Mouse (Mus musculus) macrophage (primary cell): Measurements from ENCODE around the gene Tubb1. TPM values are rescaled to one million over a fixed set of nuclear protein-coding genes. Genes with fewer than 3 reads are reported as not detected.

Source experiments
- H3K27ac ChIP-seq: fragments of 350-480 bp; formaldehyde crosslinking; 2 replicates; pipeline ENCODE4 v1.9.0; 2021
- H3K36me3 ChIP-seq: fragments of 350-480 bp; formaldehyde crosslinking; 2 replicates; pipeline ENCODE4 v1.9.0; 2021; ENCODE audit errors: inconsistent target
- H3K4me3 ChIP-seq: fragments of 350-480 bp; formaldehyde crosslinking; 2 replicates; pipeline ENCODE4 v1.9.0; 2021; ENCODE audit errors: inconsistent target
- H3K79me2 ChIP-seq: fragments of 350-480 bp; formaldehyde crosslinking; 2 replicates; pipeline ENCODE4 v1.9.0; 2021; ENCODE audit errors: inconsistent target
- WGBS: methylation state at CpG from one replicate; pipeline ENCODE4 v1.1.7; 2026; ENCODE audit warnings: inconsistent platforms; ENCODE audit not compliant: missing documents; 5-methylcytosine and 5-hydroxymethylcytosine counted together
- polyA plus RNA-seq: library from polyadenylated mRNA; stranded (reverse); fragments of 250-400 nt; gene quantifications from 3 replicates; pipeline ENCODE4 v1.2.4, GENCODE M21; 2018; ENCODE audit warnings: inconsistent platforms

Tubb1 gene
- polyA plus RNA-seq, 1 experiment from 2014 or later: 0.50 TPM

DNA sequence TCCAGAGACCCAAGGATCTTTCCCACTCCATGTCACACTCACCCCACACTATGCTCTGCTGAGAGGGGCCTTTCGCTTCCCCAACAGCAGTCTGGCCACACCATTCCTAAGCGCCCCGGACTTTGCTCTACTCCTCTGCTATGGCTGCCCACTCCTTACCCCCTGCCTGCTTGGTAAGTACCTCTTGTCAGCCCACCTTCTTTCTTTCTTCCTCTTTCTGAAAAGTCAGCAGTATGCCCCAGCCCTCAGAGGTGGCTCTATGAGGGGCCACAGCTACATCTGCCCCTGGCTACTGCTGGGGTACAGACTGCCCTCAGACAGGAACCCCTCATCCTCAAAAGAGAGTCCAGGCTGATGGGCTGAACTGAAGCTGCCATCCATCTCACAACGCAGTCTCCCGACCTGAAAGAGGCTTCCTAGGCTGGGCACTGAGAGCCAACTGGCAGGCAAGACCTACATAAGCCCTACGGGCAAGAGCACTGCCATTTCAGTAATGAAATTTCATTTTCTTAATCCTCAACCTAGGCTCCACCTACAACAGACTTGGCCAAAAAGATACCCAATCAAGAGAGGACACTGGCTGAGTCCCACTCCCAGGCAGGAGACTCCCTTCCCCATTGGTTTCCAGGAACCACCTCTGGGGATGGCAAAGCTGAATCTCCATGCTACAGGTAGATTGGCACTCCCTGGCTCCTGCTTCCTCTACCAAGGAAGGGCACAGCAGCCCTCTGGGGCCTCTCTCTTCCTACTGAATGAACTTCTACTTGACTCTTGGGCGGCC is 13.4 kb upstream of the Tubb1 start:
- Histone ChIP-seq H3K4me3 (peak overlapping the region; percentile 91), H3K27ac (peak overlapping the region; percentile 99), H3K36me3 (peaks cover 34% of the 10 kb centered on the region), H3K79me2 (peaks cover 66% of the 10 kb centered on the region)
- 28% methylated on average over 4 of the region's 7 CpGs for WGBS

DNA sequence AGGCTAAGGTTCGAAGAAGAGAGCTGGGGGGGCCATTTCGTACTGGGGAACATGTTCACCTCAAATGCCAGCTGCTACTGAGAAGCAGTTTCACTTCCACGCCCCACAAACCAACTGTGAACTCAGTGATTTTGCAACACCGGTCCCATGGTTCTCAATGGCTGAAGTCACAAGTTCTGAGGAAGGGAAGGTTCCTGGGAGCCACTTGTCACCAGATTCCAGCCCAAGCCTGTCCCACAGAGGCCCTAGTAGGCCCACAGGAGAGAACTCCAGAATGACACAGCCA is 12.9 kb upstream of the Tubb1 start:
- H3K4me3 ChIP-seq: peak overlapping the region; percentile 91
- H3K79me2 ChIP-seq: peaks cover 61% of the 10 kb centered on the region
- peaks cover 29% of the 10 kb centered on the region for H3K36me3 ChIP-seq
- 3% methylated on average over 4 of the region's 4 CpGs for WGBS
- H3K27ac ChIP-seq: peak overlapping the region; percentile 99

DNA sequence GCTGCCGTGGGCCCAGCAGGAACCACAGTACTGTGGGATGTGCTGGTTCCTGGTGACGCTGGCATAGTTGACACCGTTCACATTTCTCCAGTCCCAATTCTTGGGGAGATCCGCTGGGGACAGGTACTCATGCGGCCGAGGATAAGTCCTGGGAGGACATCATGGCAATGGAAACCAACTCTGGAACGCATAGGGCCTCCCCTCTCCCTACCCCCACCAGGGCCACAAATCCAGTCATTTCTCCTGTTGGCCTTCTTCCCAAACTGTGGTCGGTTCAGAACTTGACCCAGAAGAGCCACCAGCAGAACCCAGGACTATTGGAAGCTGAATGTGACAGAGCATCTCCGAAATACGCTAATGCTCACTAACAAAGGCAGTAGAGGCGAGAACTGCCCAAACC is 12.3 kb upstream of the Tubb1 start:
- H3K27ac ChIP-seq: peak overlapping the region; percentile 99
- peaks cover 56% of the 10 kb centered on the region for H3K79me2 ChIP-seq
- WGBS: 43% methylated on average over 11 of the region's 11 CpGs
- peak overlapping the region; percentile 91 for H3K4me3 ChIP-seq
- peaks cover 25% of the 10 kb centered on the region for H3K36me3 ChIP-seq

DNA sequence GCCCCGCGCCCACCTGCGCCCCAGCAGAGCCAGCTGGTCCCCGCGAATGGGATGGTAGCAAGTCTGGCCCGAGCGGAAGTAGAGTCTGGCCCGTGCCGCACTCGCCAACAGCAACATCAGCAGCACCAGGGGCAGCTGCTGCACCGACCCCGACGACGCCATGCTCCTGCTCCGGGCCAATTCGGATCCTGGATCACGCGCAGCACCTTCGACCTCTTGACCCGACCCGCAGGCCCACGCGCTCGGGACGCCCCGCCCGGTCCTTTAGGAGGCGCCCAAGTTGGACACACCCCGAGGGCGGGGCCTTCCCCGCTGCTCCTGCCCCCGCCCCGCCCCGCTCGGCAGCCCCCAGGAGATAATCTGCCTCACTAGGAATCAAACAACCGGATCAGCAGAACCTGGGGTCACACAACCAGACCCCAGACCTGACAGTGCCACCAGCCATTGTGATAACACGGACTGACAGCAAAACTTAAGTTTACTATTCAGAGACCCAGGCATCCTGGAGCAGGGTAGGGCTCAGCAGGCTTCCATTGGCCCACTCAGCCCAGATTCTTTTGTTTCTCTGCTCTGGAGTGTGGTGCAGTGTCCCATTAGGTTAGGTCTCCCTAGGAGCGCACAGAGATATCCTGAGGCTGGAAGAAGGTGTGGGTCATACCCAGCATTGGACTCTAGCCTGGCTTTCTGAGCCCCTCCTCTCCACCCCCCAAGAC is 11.6 kb upstream of the Tubb1 start, which contains the start of gene Ctsz:
Gene Ctsz, minus strand, starts transcription at position 303 of the 713 bp plus-strand sequence.
- Histone ChIP-seq H3K79me2 (peaks cover 49% of the 10 kb centered on the region), H3K27ac (peak within 1 kb of the TSS; percentile 99), H3K4me3 (peak within 1 kb of the TSS; percentile 91), H3K36me3 (peaks cover 19% of the 10 kb centered on the region)
- 2% methylated on average over 34 of the region's 38 CpGs for WGBS

DNA sequence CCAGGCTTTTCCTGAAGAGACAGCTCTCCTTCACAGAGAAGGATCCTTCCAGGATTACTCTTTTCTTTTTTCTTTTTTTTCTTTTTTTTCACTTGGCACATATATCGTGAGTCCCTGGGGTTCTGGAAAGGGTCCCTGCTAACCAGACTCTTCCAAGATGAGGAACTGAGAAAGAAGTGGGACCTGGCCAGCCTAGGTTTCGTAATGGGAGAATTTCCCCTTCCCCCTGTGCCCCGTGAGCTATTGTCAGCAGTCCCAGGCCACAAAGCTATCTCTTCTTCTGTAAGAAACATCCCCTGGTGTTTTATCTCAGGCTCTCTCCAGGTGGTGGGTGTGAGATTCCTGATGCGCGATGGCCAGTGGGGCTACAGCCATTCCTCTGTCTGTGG is 11.1 kb upstream of the Tubb1 start:
- peaks cover 15% of the 10 kb centered on the region for H3K36me3 ChIP-seq
- H3K79me2 ChIP-seq: peaks cover 43% of the 10 kb centered on the region
- H3K27ac ChIP-seq: peak overlapping the region; percentile 94
- H3K4me3 ChIP-seq: peak overlapping the region; percentile 17; the same call in 1 of the 2 replicates
- 10% methylated on average over 5 of the region's 5 CpGs for WGBS

DNA sequence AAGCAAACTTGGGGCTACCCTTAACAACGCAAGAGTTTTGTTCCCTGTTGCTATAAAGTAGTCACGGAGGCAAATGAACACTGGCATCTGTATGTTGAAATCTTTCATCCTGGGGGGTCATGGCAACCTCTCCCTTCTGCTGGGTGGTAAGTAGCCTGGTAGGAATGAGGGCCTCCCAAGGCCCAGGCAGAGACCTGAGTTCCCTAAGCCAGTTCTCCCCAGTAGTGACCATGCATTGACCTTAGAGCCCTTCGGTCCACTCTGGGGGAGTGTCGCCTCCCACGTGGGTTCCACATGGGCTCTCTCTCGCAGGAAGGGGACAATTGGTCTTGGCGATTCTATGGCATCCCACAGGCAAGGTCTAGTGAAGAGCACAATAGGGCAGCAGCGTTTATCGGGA is 10.5 kb upstream of the Tubb1 start:
- H3K79me2 ChIP-seq: peaks cover 38% of the 10 kb centered on the region
- H3K27ac ChIP-seq: peak overlapping the region; percentile 94
- peaks cover 10% of the 10 kb centered on the region for H3K36me3 ChIP-seq
- 73% methylated on average over 9 of the region's 9 CpGs for WGBS
- H3K4me3 ChIP-seq: no peak overlapping the region

DNA sequence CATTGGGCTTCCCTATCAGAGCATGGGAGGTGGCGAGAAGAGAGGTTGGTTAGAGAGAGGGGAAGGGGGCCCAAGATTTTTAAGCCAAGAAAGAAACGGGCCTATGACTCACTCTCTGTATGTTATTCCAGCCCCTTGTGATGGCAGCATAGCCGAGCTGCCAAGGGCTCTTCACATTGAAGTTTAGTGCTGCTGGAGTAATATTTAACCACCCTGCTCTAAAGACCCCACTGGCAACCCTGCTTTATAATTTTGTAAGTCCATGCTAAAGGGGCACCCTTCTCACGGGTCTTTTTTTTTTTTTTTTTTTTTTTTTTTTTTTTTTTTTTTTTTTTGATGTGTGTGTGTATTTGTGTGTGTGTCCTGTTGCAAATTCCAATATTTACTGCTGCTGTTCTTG is 8.6 kb upstream of the Tubb1 start:
- no peak overlapping the region for H3K27ac ChIP-seq
- H3K4me3 ChIP-seq: no peak overlapping the region
- H3K79me2 ChIP-seq: peaks cover 18% of the 10 kb centered on the region
- no peaks in the 10 kb centered on the region for H3K36me3 ChIP-seq
- 85% methylated on average over 3 of the region's 4 CpGs for WGBS

DNA sequence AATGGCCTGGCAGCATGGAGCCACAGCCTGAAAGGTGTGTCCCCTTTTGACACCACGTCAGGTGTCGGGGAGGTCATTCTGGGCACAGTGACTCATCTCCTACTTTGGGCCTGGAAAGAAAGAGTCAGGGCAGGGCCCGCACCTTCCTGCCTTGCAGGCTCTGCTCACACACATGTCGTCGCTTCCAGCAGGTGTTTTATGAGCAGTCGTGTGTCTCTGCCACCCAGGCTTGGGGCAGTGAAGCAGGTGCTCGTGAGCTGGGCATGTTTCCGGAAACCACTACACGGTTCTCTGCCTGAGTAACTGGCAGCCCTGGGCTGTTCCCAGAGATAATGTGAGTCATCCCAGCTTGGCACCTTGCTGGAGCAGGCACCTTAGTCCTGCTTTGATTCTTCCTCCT is 8.0 kb upstream of the Tubb1 start:
- peaks cover 13% of the 10 kb centered on the region for H3K79me2 ChIP-seq
- H3K36me3 ChIP-seq: no peaks in the 10 kb centered on the region
- no peak overlapping the region for H3K4me3 ChIP-seq
- 92% methylated on average over 9 of the region's 9 CpGs for WGBS
- H3K27ac ChIP-seq: no peak overlapping the region

DNA sequence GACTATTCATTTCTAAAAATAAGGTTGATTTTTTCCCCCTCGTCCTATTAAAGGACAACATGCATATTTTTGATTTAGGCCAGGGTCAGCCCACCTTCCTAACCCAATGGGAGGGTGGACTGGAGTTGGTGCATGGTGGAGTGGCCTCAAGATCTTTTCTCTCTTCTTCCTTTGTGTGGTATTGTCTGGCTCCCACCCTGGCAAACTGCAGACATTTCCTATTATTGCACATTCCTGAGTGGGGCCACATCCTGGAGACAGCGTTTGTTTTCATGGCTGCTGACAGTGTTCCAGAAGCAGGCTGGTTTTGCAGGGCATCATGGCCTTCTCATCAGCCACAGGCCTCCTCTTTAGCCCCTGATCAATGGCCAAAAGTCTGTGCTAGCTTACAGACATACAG is 7.4 kb upstream of the Tubb1 start:
- Histone ChIP-seq H3K79me2 (peaks cover 7% of the 10 kb centered on the region), H3K4me3 (no peak overlapping the region), H3K27ac (no peak overlapping the region), H3K36me3 (no peaks in the 10 kb centered on the region)
- 57% methylated on average over 2 of the region's 2 CpGs for WGBS

DNA sequence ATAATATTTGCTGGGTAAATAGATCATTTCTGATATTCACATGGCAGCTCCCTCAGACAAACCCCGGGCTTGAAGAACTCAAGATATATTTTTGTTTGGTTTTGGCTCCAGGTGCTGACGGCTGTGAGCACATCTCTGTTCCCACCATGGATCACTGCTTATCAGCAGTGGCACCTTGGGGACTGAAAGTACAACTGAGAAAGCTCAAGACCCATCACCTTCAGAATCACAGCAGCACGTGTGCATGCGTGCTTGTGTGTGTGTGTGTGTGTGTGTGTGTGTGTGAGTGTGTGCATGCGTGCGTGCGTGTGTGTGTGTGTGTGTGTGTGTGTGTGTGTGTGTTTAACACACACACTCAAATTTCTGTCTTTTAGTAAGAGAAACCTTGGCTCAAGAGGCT is 6.1 kb upstream of the Tubb1 start:
- 75% methylated on average over 5 of the region's 7 CpGs for WGBS
- Histone ChIP-seq H3K4me3 (no peak overlapping the region), H3K27ac (no peak overlapping the region), H3K79me2 (no peaks in the 10 kb centered on the region; the same call in 1 of the 2 replicates), H3K36me3 (no peaks in the 10 kb centered on the region)

DNA sequence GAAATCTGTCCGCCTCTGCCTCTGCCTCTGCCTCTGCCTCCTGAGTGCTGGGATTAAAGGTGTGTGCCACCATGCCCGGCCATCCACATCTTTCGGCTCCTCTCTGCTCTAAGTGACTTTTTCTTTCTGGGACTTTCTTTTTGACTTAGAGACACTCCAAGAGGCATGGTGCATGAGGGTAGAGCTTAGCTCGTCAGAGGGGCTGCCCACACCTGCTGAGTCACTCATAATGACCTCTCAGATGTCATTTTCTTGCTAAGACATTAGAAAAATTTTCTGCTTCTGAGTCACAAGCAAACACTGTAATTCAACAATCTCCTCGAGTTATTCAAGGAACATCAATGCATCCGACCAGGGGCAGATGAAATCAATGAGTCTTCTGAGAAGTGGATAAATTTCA is 5.5 kb upstream of the Tubb1 start:
- WGBS: 88% methylated on average over 6 of the region's 6 CpGs
- Histone ChIP-seq H3K4me3 (no peak overlapping the region), H3K27ac (no peak overlapping the region), H3K36me3 (no peaks in the 10 kb centered on the region), H3K79me2 (no peaks in the 10 kb centered on the region; the same call in 1 of the 2 replicates)

DNA sequence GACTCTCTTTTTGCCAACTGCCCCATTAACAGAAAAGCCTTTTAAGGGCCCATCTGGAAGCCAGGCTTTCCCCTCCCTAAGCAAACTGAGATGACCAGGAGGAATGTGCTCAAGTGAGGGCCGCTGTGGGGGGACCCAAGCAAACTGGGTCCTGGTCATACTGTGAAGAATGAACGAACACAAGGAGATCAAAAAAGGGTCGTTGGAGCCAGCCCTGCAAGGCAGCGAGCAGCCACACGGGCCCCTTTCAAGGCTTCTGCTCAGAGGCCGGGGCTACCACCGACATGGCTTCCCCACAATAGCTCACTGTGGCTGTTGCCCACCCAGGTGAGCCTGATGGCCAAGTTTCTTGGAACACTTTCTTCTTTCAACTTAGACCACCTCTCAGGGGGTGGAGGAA is 4.0 kb upstream of the Tubb1 start:
- Histone ChIP-seq H3K27ac (no peak overlapping the region), H3K79me2 (no peaks in the 10 kb centered on the region; the same call in 1 of the 2 replicates), H3K36me3 (no peaks in the 10 kb centered on the region), H3K4me3 (no peak overlapping the region)
- WGBS: 90% methylated on average over 7 of the region's 7 CpGs

DNA sequence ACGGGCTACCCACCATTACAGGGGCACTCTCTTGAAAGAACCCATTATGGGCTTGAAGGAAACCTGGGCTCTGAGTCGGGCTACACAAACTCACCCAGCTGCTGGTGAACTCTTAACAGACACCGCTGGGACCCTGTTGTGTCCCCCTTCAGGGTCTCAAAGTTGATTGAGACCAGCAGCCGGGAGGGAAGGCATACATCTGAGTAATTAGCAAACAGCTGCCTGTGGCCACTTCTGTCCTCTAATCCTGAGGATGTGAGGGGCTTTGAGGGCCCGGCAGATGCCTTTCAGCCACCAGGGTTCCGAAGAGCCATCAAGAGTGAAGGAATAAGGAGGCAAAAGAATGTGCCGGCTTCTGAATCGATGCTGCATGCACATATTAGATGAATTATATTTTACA is 3.6 kb upstream of the Tubb1 start:
- Histone ChIP-seq H3K36me3 (no peaks in the 10 kb centered on the region), H3K4me3 (no peak overlapping the region), H3K79me2 (no peaks in the 10 kb centered on the region; the same call in 1 of the 2 replicates), H3K27ac (no peak overlapping the region)
- WGBS: 97% methylated on average over 8 of the region's 8 CpGs

DNA sequence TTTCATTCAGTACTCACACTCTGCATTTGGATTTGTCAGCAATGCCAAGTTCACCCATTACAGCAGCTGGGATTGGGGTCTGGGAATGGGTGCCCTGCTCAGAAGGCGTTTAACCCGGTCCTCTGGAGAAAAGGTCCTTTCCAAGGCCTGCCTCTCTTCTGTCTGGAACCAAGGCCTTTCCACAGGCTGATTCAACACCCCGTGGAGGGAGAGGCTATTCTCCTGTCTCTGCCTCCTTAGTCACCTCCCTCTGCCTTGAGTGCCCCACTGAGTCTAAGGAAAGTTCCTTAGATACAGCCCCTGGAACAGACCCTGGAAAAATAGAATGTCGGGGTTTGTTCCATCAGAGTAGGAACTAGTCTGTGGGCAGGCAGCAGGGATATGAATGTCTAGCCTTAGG is 2.1 kb upstream of the Tubb1 start:
- H3K4me3 ChIP-seq: no peak overlapping the region
- 93% methylated on average over 4 of the region's 4 CpGs for WGBS

DNA sequence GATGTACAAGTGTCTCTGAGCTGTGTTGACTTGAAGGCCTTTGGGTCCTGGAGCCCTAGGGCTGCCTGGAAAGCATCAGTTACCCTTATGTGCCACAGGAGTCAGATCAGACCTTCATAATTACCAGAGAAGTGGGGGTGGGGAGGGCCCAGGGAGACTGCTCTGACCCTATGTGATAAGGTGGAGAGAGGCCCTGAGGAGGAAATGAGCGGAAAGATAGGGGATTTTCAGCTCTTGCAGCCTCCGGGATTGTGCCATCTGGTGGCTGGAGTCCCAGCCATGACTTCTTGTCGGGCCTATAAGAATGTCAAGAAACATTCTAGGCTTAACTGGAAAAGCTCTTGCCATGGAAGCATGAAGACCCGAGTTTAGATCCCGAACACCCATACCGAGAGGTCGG is 3.2 kb downstream of the Tubb1 start:
- no peak overlapping the region for H3K4me3 ChIP-seq
- WGBS: 58% methylated on average over 7 of the region's 7 CpGs
- H3K27ac ChIP-seq: no peak overlapping the region
- no peaks in the 10 kb centered on the region for H3K36me3 ChIP-seq
- H3K79me2 ChIP-seq: no peaks in the 10 kb centered on the region

More for the DNA sequence above, 2.1 kb upstream of the Tubb1 start:
- Histone ChIP-seq H3K36me3 (no peaks in the 10 kb centered on the region), H3K27ac (no peak overlapping the region), H3K79me2 (no peaks in the 10 kb centered on the region)
